Mouse (Mus musculus): Measurements from ENCODE around the gene Kcna10.

Kcna10 gene

GRCm38 (mm10) chr3:107241389-107242094 lies 58.7 kb downstream of the Kcna10 start:
- no peak for DNase-seq (ENCODE audit: low spot score)
